Mouse (Mus musculus) skeletal muscle tissue, adult 2 months (tissue): ENCODE measurements around the gene Tpm1.

Source experiments
- DNase-seq: peaks from one replicate; pipeline ENCODE4 v3.0.0-alpha.2; 2012; ENCODE audit warnings: low read depth, low spot score

Gene Tpm1

GRCm38 (mm10) chr9:67046881-67047605 lies 2.2 kb downstream of the Tpm1 start:
- DNase-seq, result peak; percentile 87

GRCm38 (mm10) chr9:67045966-67046602 lies 3.1 kb downstream of the Tpm1 start:
- peak; percentile 46 for DNase-seq

- DNase-seq, result no peak
These were observed 3.9 kb downstream of the Tpm1 start for GRCm38 (mm10) chr9:67045306-67045675.

GRCm38 (mm10) chr9:67044551-67045305 lies 4.5 kb downstream of the Tpm1 start:
- peak; percentile 85 for DNase-seq

- DNase-seq, result peak; percentile 97
These were observed 5.7 kb downstream of the Tpm1 start for GRCm38 (mm10) chr9:67043231-67044199.

- no peak for DNase-seq
These were observed 6.4 kb downstream of the Tpm1 start for GRCm38 (mm10) chr9:67042813-67043207.

GRCm38 (mm10) chr9:67041840-67042812 lies 7.1 kb downstream of the Tpm1 start:
- no peak for DNase-seq

GRCm38 (mm10) chr9:67040963-67041839 lies 8.0 kb downstream of the Tpm1 start:
- peak; percentile 42 for DNase-seq

- no peak for DNase-seq
These were observed 9.3 kb downstream of the Tpm1 start for GRCm38 (mm10) chr9:67039867-67040266.

- DNase-seq, result no peak
These were observed 10.5 kb downstream of the Tpm1 start for GRCm38 (mm10) chr9:67038686-67039085.

GRCm38 (mm10) chr9:67037666-67038065 lies 11.5 kb downstream of the Tpm1 start:
- no peak for DNase-seq

- DNase-seq, result no peak
These were observed 12.6 kb downstream of the Tpm1 start for GRCm38 (mm10) chr9:67036527-67037118.

GRCm38 (mm10) chr9:67035957-67036451 lies 13.2 kb downstream of the Tpm1 start:
- no peak for DNase-seq

- DNase-seq, result no peak
These were observed 14.5 kb downstream of the Tpm1 start for GRCm38 (mm10) chr9:67034677-67035076.

GRCm38 (mm10) chr9:67033016-67033415 lies 16.2 kb downstream of the Tpm1 start:
- no peak for DNase-seq

- no peak for DNase-seq
These were observed 16.6 kb downstream of the Tpm1 start for GRCm38 (mm10) chr9:67032611-67033010.

GRCm38 (mm10) chr9:67029518-67029917 lies 19.7 kb downstream of the Tpm1 start:
- DNase-seq, result peak; percentile 9

- peak; percentile 25 for DNase-seq
These were observed 20.3 kb downstream of the Tpm1 start for GRCm38 (mm10) chr9:67028929-67029328.
